Mouse (Mus musculus): ENCODE data around the gene H2al2a. TPM values are rescaled to one million over a fixed set of nuclear protein-coding genes. Genes with fewer than 3 reads are reported as not detected.

The H2al2a gene
- total and polyA plus RNA-seq, 2 experiments from 2014 or later, result not detected

DNA sequence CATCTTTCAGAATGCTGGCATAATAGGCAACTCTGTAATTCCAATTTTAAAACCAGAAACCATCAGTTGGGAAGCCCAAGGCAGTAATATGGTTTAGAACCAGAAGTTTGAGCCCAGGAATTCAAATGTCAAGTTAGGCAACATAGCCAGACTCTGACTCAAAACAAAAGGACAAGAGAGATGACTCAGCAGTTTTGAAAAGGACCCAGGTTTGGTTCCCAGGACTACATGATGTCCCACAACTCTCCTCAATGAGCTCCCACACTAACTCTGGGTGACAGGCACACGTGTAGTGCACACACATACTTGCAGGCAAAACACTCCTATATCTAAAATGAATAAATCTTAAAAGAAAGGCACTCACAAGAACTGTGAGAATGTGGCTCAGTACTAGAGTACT is 22.4 kb upstream of the H2al2a start:
- Histone ChIP-seq H3K27ac (no peak overlapping the region), H3K4me3 (ENCODE audit: low read length) (no peak overlapping the region), H3K9me3 (ENCODE audit: low read length) (no peaks in the 10 kb centered on the region), H3K36me3 (ENCODE audit: insufficient read depth, low read length) (no peaks in the 10 kb centered on the region), H3K4me2 (ENCODE audit: low read depth, low read length) (no peak overlapping the region), H3K9ac (replicated peaks; ENCODE audit: low read length) (no peak overlapping the region), H3K27me3 (ENCODE audit: insufficient read depth, low read length) (no peaks in the 10 kb centered on the region), H3K4me1 (ENCODE audit: insufficient read depth, low read length) (no peaks in the 10 kb centered on the region)
- no peak for TF ChIP-seq CTCF (IDR thresholded peaks at IDR 0.05; ENCODE audit: low read depth)
- WGBS, result 88% methylated on average over 1 of the region's 1 CpGs
- no peak for ATAC-seq
- no peak for DNase-seq (ENCODE audit: low spot score)

GRCm38 (mm10) chr2:18017321-18017720 is 20.6 kb upstream of the H2al2a start:
- H3K27me3 ChIP-seq (ENCODE audit: insufficient read depth, low read length), result no peaks in the 10 kb centered on the region

DNA sequence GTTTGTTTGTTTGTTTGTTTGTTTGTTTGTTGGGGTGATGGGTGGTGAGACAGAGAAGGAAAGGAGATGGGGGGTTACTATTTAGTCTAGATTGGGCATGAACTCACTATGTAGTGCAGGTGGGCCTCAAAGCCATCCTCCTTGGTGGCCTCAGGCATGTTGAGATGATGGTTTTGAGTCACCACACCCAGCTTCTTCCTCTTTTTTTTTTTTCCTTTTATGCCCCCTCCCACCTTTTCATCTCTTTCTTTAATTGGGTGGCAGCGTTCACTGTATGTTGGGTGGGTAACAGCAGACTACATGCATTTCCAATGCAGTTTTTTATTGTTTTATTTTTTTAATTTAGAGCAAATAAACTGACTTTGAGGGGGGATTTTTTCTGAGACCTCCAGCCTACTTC is 19.9 kb upstream of the H2al2a start:
- Histone ChIP-seq H3K4me1 (ENCODE audit: insufficient read depth, low read length) (no peaks in the 10 kb centered on the region), H3K9me3 (ENCODE audit: low read length) (no peaks in the 10 kb centered on the region), H3K36me3 (ENCODE audit: insufficient read depth, low read length) (no peaks in the 10 kb centered on the region), H3K4me2 (ENCODE audit: low read depth, low read length) (no peak overlapping the region), H3K9ac (replicated peaks; ENCODE audit: low read length) (no peak overlapping the region), H3K27ac (no peak overlapping the region), H3K4me3 (ENCODE audit: low read length) (no peak overlapping the region), H3K27me3 (ENCODE audit: insufficient read depth, low read length) (no peaks in the 10 kb centered on the region)
- DNase-seq (ENCODE audit: low spot score), result no peak
- no peak for TF ChIP-seq CTCF (IDR thresholded peaks at IDR 0.05; ENCODE audit: low read depth)
- no peak for ATAC-seq
- 96% methylated on average over 1 of the region's 1 CpGs for WGBS

More at GRCm38 (mm10) chr2:18017321-18017720, 20.6 kb upstream of the H2al2a start:
- H3K4me2 ChIP-seq (ENCODE audit: low read depth, low read length), result no peak overlapping the region
- H3K9ac ChIP-seq (replicated peaks; ENCODE audit: low read length), result no peak overlapping the region
- TF ChIP-seq CTCF (IDR thresholded peaks at IDR 0.05; ENCODE audit: low read depth), result no peak
- H3K36me3 ChIP-seq (ENCODE audit: insufficient read depth, low read length), result no peaks in the 10 kb centered on the region
- DNase-seq (ENCODE audit: low spot score), result no peak
- no peak overlapping the region for H3K27ac ChIP-seq
- ATAC-seq, result no peak
- H3K4me3 ChIP-seq (ENCODE audit: low read length), result no peak overlapping the region
- H3K9me3 ChIP-seq (ENCODE audit: low read length), result no peaks in the 10 kb centered on the region
- WGBS, result 97% methylated on average over 6 of the region's 6 CpGs
- no peaks in the 10 kb centered on the region for H3K4me1 ChIP-seq (ENCODE audit: insufficient read depth, low read length)

DNA sequence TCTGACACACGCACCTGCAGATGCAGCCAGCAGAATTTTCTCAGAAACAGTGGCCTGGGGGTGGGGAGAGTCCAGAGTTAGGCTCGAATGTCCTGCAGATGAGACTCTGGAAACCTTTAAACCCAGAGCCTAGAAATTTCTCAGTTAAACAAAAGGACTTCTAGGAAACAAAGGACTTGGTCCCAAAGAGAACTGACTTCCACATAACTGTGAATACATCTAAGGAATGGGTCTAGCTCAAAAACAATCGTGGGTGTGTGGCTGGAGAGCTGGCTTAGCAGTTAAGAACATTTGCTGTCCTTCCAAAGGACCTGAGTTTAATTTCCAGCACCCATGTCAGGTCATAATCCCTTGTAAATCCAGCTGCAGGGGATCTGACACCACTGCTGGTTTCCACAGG is 18.8 kb upstream of the H2al2a start:
- Histone ChIP-seq H3K9ac (replicated peaks; ENCODE audit: low read length) (no peak overlapping the region), H3K27me3 (ENCODE audit: insufficient read depth, low read length) (no peaks in the 10 kb centered on the region), H3K9me3 (ENCODE audit: low read length) (no peaks in the 10 kb centered on the region), H3K4me1 (ENCODE audit: insufficient read depth, low read length) (no peaks in the 10 kb centered on the region), H3K36me3 (ENCODE audit: insufficient read depth, low read length) (no peaks in the 10 kb centered on the region), H3K4me2 (ENCODE audit: low read depth, low read length) (no peak overlapping the region), H3K4me3 (ENCODE audit: low read length) (no peak overlapping the region), H3K27ac (no peak overlapping the region)
- DNase-seq (ENCODE audit: low spot score) (no peak), ATAC-seq (no peak)
- TF ChIP-seq CTCF (IDR thresholded peaks at IDR 0.05; ENCODE audit: low read depth), result no peak
- 49% methylated on average over 3 of the region's 3 CpGs for WGBS

GRCm38 (mm10) chr2:18012866-18013265 is 16.1 kb upstream of the H2al2a start:
- Histone ChIP-seq H3K27me3 (ENCODE audit: insufficient read depth, low read length) (no peaks in the 10 kb centered on the region), H3K4me3 (ENCODE audit: low read length) (no peak overlapping the region), H3K9ac (replicated peaks; ENCODE audit: low read length) (no peak overlapping the region), H3K36me3 (ENCODE audit: insufficient read depth, low read length) (no peaks in the 10 kb centered on the region), H3K4me1 (ENCODE audit: insufficient read depth, low read length) (no peaks in the 10 kb centered on the region), H3K27ac (no peak overlapping the region), H3K4me2 (ENCODE audit: low read depth, low read length) (no peak overlapping the region), H3K9me3 (ENCODE audit: low read length) (no peaks in the 10 kb centered on the region)
- ATAC-seq (no peak), DNase-seq (ENCODE audit: low spot score) (no peak)
- TF ChIP-seq CTCF (IDR thresholded peaks at IDR 0.05; ENCODE audit: low read depth), result no peak
- WGBS, result 93% methylated on average over 3 of the region's 3 CpGs

DNA sequence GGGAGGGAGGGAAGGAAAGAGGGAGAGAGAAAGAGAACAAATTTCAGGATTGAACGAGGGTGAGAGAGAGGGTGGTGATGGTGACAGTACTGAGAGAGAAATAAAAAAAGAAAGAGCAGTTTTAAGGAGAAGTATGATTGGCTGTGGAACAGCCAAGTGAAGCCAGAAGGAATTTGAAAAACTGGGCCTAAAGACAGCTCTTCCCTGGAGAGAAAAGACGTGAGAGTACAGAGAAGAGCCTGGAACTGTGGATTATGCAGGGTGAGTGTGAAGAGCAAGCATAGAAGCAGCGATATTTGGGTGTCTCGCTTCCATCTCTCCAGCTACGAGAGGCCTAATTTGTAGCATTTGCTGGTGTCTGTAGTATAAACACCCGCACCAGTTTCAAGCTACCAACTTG is 14.5 kb upstream of the H2al2a start:
- ATAC-seq (no peak), DNase-seq (ENCODE audit: low spot score) (no peak)
- Histone ChIP-seq H3K36me3 (ENCODE audit: insufficient read depth, low read length) (no peaks in the 10 kb centered on the region), H3K27ac (no peak overlapping the region), H3K4me2 (ENCODE audit: low read depth, low read length) (no peak overlapping the region), H3K9me3 (ENCODE audit: low read length) (no peaks in the 10 kb centered on the region), H3K4me3 (ENCODE audit: low read length) (no peak overlapping the region), H3K9ac (replicated peaks; ENCODE audit: low read length) (no peak overlapping the region), H3K27me3 (ENCODE audit: insufficient read depth, low read length) (no peaks in the 10 kb centered on the region), H3K4me1 (ENCODE audit: insufficient read depth, low read length) (no peaks in the 10 kb centered on the region)
- whole genome bisulfite sequencing, result 87% methylated on average over 6 of the region's 6 CpGs
- no peak for TF ChIP-seq CTCF (IDR thresholded peaks at IDR 0.05; ENCODE audit: low read depth)

GRCm38 (mm10) chr2:18005137-18005536 is 8.4 kb upstream of the H2al2a start:
- WGBS, result 35% methylated on average over 8 of the region's 8 CpGs
- Histone ChIP-seq H3K9ac (replicated peaks; ENCODE audit: low read length) (no peak overlapping the region), H3K9me3 (ENCODE audit: low read length) (no peaks in the 10 kb centered on the region), H3K4me2 (ENCODE audit: low read depth, low read length) (no peak overlapping the region), H3K36me3 (ENCODE audit: insufficient read depth, low read length) (no peaks in the 10 kb centered on the region), H3K27me3 (ENCODE audit: insufficient read depth, low read length) (no peaks in the 10 kb centered on the region), H3K4me3 (ENCODE audit: low read length) (no peak overlapping the region), H3K27ac (no peak overlapping the region), H3K4me1 (ENCODE audit: insufficient read depth, low read length) (no peaks in the 10 kb centered on the region)
- TF ChIP-seq CTCF (IDR thresholded peaks at IDR 0.05; ENCODE audit: low read depth), result no peak
- DNase-seq (ENCODE audit: low spot score) (no peak), ATAC-seq (no peak)
